Mouse (Mus musculus) spleen, adult 2 months (tissue): ENCODE results near the gene Klrb1a.

ENCODE experiments used
- CTCF ChIP-seq: fragments of 200-500 bp; IDR thresholded peaks from 2 replicates; pipeline ENCODE4 v1.5.1; 2011; ENCODE audit warnings: mild to moderate bottlenecking, inconsistent platforms; ENCODE audit not compliant: insufficient read depth, insufficient read length, insufficient replicate concordance; ENCODE audit errors: extremely low read depth
- POLR2A ChIP-seq: fragments of 200-500 bp; IDR thresholded peaks from 2 replicates; pipeline ENCODE4 v1.6.1; 2011; ENCODE audit warnings: low read depth, low read length, inconsistent platforms

GRCm38 (mm10) chr6:128650187-128650586, 26.9 kb upstream of the Klrb1a start:
- no peak for TF ChIP-seq CTCF
- TF ChIP-seq POLR2A: no peak
